Mouse (Mus musculus): ENCODE measurements around the gene Fam234b.

Gene Fam234b

DNA sequence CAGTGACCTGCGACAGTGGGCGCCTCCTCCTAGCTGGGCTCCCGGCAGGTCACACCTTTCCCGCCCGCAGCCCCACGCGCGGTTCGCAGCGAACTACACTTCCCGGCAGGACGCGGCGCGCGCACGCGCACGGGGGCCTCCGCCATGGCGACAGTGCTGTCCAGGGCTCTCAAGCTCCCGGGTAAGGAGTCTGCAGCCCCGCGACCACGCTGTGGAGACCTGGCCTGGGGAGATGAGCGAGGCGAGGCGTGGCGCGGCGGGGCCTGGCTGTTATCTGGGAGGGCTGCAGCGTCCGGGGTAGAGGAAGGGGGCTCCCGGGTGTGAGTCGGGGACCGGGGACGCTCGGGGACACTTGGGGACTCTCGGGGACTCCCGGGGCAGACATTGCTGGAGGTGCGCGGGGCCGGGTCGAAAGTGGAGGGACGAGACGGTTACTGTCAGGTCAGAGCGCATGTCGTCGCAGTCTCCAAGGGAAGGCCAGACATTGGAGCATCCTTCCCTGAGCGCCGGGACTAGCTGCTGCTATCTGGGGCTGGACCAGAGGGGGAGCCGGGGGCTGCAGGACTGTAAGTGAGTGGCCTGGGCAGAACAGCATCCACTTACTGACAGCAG is at the start of gene Fam234b, which contains the start of gene Hebp1:
Gene Fam234b (plus strand): TSS at position 57 of the 612 bp plus-strand sequence.
Gene Hebp1 (minus strand): TSS at position 102 of the 612 bp plus-strand sequence.
- peak; percentile 58 for DNase-seq (ENCODE audit: low read depth, low spot score)

- no peak for DNase-seq (ENCODE audit: low read depth, low spot score)
These were observed 49.3 kb upstream of the Fam234b start for GRCm38 (mm10) chr6:135148506-135148905.

DNA sequence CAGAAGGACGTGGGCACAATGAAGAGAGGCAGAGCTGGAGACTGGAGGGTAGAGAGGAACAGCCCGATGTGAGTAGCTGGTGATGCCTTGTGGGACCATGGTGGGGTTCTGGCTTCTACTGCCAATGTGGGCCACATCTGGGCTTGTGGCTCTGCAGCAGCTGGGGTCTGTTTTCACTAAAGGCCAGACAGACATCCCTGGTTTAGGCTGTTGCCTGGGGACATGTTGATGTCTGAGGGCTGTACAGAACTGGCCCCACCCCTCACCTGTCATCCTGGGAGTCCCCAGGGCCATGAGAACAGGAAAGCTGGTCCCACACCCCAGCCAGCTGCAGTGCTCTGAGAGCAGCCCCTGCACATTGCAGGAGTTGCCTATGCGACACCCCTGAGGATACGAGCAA is 48.6 kb upstream of the Fam234b start:
- no peak for DNase-seq (ENCODE audit: low read depth, low spot score)

GRCm38 (mm10) chr6:135149722-135150121 is 48.1 kb upstream of the Fam234b start:
- DNase-seq (ENCODE audit: low read depth, low spot score), result no peak

DNA sequence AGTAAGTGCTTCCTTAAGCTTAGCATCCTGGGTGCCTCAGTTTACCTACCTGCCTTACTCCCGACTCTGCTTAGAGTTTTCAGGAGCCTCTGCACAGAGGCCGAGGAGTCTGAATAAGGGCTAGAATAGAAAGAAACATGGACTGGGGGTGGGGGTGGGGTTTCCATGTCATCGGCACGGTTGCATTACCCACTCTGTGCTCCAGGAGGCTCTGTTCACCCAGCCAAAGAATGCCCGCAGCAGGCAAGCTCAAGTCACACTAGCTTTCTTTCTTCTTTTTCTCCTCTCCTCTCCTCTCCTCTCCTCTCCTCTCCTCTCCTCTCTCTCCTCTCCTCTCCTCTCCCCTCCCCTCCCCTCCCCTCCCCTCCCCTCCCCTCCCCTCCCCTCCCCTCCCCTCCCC is 47.5 kb upstream of the Fam234b start:
- no peak for DNase-seq (ENCODE audit: low read depth, low spot score)

- no peak for DNase-seq (ENCODE audit: low read depth, low spot score)
These were observed 44.1 kb upstream of the Fam234b start for GRCm38 (mm10) chr6:135153719-135154118.

GRCm38 (mm10) chr6:135156597-135156996 is 41.2 kb upstream of the Fam234b start:
- DNase-seq (ENCODE audit: low read depth, low spot score), result no peak

DNA sequence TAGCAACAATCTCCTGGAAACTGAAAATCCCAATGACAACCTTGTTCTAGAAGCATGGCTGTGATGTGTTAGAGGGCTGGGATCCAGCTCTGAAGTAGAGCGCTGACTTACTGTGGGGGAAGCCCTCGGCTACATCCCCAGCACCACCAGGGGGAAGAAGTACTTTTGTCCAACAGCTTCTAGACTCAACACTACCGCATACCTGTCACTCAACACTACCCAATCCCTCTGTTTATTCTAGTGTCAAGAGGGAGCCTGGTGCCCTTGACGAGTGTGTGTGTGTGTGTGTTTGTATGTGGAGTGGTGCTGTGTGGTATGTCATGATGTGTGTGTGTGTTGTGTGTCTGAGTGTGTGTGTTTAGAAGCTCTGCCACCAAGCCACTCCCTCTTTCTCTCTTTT is 40.3 kb upstream of the Fam234b start:
- DNase-seq (ENCODE audit: low read depth, low spot score), result no peak

GRCm38 (mm10) chr6:135158509-135158908 is 39.3 kb upstream of the Fam234b start:
- no peak for DNase-seq (ENCODE audit: low read depth, low spot score)

- no peak for DNase-seq (ENCODE audit: low read depth, low spot score)
These were observed 36.4 kb upstream of the Fam234b start for GRCm38 (mm10) chr6:135161356-135161755.

DNA sequence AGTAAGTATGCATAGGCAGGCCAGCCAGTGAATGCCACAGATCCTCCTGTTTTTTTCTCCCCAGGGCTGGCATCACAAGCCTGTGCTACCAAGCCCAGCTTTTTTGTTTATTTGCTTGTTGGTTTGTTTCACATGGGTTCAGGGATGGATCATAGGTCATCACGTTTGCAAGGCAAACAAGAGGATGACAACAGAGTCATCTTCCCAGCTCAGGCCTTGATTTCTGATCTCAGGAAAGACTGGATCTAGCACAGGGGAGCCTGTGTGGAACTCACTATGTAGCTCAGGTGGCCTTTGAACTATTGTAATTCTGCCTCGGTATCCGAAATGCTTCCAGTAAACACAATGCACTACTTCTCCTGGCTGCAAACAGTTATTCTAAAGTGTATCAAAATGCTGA is 35.5 kb upstream of the Fam234b start:
- no peak for DNase-seq (ENCODE audit: low read depth, low spot score)

DNA sequence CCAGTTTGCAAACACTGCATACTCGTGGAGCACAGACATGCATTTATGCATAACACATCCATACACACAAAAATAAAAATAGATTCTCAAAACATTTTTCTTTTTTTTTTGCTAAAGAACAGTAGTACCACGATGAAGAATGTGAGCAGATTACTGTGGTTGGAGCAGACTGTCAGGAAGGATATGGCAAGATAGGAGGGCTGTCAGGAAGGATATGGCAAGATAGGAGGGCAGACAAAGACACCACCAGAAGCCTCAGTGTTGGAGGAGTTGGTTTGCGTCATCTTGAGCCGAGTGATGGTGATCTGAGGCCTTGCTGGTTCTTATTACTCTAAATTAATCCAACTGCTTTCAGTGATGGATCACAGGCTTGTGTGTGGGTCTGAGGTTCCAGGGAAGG is 34.9 kb upstream of the Fam234b start:
- DNase-seq (ENCODE audit: low read depth, low spot score), result no peak

DNA sequence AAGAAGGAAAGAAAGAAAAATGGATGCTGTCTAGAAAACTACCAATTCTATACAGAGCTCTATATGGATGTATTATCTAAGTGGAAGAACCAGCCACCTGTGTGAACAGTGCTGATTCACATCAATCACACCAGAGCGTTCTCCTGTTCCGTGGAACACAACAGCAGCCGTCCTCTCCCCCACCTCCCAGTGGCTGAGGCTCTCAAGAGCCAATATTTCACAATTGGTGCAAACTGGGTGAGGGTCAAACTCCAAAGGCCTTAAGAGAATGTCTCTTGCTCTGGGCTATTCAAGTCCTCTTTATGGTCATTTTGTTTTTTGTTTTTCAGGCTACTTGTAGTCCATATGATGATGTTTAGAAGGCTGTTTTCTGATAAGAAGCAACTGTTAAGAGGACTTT is 32.6 kb upstream of the Fam234b start:
- DNase-seq (ENCODE audit: low read depth, low spot score), result no peak

DNA sequence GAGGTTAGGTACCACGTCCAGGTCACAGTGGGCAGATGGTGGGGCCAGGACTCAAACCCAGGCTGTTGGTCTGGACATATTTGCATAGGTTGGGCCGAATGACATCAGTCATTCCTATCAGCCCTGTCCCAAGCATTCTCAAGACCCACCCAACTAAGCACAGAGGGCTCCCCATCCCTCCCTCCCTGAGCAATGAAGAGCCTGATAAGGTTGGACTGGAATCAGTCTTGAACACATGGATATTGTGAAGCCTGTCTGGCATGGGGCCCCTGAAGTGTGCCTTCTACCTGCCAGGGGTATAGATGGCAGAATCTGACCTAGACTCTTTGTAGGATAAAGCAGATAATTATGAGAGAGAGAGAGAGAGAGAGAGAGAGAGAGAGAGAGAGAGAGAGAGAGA is 32.1 kb upstream of the Fam234b start:
- no peak for DNase-seq (ENCODE audit: low read depth, low spot score)

DNA sequence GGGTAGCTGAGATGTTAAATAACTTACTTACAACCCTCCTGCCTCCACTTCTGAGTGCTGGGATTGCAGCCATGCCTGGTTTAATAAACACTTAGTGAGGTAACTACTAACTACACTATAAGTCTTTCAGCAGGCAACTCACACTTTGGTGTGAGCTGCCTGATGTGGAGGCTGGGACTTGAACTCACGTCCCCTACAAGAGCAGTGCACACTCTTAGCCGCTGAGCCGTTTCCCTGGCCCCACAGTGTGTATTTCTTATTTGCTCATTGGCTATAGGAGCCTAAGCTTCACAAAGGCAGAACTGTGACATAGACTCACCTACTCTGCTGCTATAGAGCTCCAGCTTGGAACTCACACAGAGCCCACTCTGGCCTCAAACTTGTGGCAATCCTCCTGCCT is 31.5 kb upstream of the Fam234b start:
- DNase-seq (ENCODE audit: low read depth, low spot score), result no peak

GRCm38 (mm10) chr6:135166712-135167111 is 31.1 kb upstream of the Fam234b start:
- no peak for DNase-seq (ENCODE audit: low read depth, low spot score)

- no peak for DNase-seq (ENCODE audit: low read depth, low spot score)
These were observed 30.1 kb upstream of the Fam234b start for GRCm38 (mm10) chr6:135167380-135168311.

- no peak for DNase-seq (ENCODE audit: low read depth, low spot score)
These were observed 29.3 kb upstream of the Fam234b start for GRCm38 (mm10) chr6:135168471-135168870.

- no peak for DNase-seq (ENCODE audit: low read depth, low spot score)
These were observed 28.5 kb upstream of the Fam234b start for GRCm38 (mm10) chr6:135169246-135169645.

DNA sequence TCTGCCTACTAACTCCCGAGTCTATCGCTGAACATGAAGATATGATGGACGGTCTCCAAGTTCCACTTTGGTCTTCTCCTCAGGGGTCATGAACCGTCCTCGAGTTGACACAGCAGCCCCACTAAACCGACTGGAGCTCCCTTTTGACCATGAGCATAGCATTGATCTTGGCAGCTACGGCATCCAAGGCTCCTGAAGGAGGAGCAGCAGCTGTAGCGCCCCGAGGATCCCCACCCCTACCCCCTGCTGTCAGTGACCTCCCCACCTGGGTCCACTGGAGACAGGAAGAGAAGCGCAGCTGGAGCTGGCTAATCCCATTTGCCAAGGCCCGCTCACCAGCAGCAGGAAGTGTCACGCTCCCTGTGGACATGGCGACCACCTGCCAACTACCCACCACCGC is 26.0 kb upstream of the Fam234b start:
- no peak for DNase-seq (ENCODE audit: low read depth, low spot score)

DNA sequence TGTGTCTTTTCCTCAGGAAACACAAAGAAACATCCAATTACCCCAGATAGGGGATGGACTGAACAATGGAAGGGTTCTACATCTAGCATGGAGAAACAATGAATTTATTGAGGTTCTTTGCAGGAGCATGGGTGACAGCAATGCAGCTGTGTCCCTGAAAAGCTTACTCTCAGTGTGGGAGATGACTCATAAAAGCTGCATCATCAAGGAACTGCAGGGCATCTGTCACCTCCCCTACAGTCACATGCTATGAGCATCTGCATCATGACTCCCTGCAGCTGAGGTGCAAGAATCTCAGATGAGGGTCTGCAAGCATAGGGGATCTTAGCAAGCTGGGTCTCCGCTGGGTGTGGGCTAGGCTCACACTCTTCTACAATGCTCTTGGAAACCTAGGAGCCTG is 22.8 kb upstream of the Fam234b start:
- DNase-seq (ENCODE audit: low read depth, low spot score), result no peak

GRCm38 (mm10) chr6:135177271-135177670 is 20.5 kb upstream of the Fam234b start:
- DNase-seq (ENCODE audit: low read depth, low spot score), result no peak

- DNase-seq (ENCODE audit: low read depth, low spot score), result no peak
These were observed 19.2 kb upstream of the Fam234b start for GRCm38 (mm10) chr6:135178599-135178998.

Data from retina, postnatal 7 days (tissue).